Mouse (Mus musculus) 416B (cell line): ENCODE measurements at regions not wholly inside any gene's neighbourhood (a gene's known extent, or its start where the extent isn't known, plus 50 kb on each side); places are given as distances from the start of the nearest gene placed in this dataset.

Experiments
- DNase-seq: peaks from one replicate; pipeline ENCODE4 v3.0.0; 2011; ENCODE audit warnings: low read depth

GRCm38 (mm10) chr14:106190721-106191120, 84.7 kb downstream of the Trim52 start:
- DNase-seq, result no peak

GRCm38 (mm10) chr14:106193583-106193982, 87.6 kb downstream of the Trim52 start:
- DNase-seq, result no peak

GRCm38 (mm10) chr14:106194104-106194503, 88.1 kb downstream of the Trim52 start:
- DNase-seq, result peak; percentile 17

- DNase-seq, result no peak
These were observed 91.8 kb downstream of the Trim52 start for GRCm38 (mm10) chr14:106197826-106198225.

GRCm38 (mm10) chr14:106199109-106199508, 93.1 kb downstream of the Trim52 start:
- no peak for DNase-seq

GRCm38 (mm10) chr14:106199536-106200319, 93.7 kb downstream of the Trim52 start:
- DNase-seq, result no peak

- DNase-seq, result no peak
These were observed 105.1 kb downstream of the Trim52 start for GRCm38 (mm10) chr14:106211062-106211461.

- no peak for DNase-seq
These were observed 111.7 kb downstream of the Trim52 start for GRCm38 (mm10) chr14:106217681-106218080.

GRCm38 (mm10) chr14:106219293-106219797, 113.3 kb downstream of the Trim52 start:
- DNase-seq, result no peak

GRCm38 (mm10) chr14:106225401-106225800, 119.4 kb downstream of the Trim52 start:
- no peak for DNase-seq

- no peak for DNase-seq
These were observed 135.9 kb downstream of the Trim52 start for GRCm38 (mm10) chr14:106241721-106242405.

- peak; percentile 12 for DNase-seq
These were observed 153.6 kb downstream of the Trim52 start for GRCm38 (mm10) chr14:106259396-106260108.

- DNase-seq, result no peak
These were observed 159.3 kb downstream of the Trim52 start for GRCm38 (mm10) chr14:106265290-106265689.

- DNase-seq, result no peak
These were observed 161.9 kb downstream of the Trim52 start for GRCm38 (mm10) chr14:106267679-106268561.

- DNase-seq, result no peak
These were observed 163.7 kb downstream of the Trim52 start for GRCm38 (mm10) chr14:106269680-106270079.

- no peak for DNase-seq
These were observed 207.6 kb downstream of the Trim52 start for GRCm38 (mm10) chr14:106313558-106313957.

GRCm38 (mm10) chr14:106314079-106314551, 208.1 kb downstream of the Trim52 start:
- DNase-seq, result no peak

GRCm38 (mm10) chr14:106318767-106319166, 212.8 kb downstream of the Trim52 start:
- peak; percentile 69 for DNase-seq

- DNase-seq, result no peak
These were observed 221.8 kb downstream of the Trim52 start for GRCm38 (mm10) chr14:106327653-106328283.

- no peak for DNase-seq
These were observed 259.0 kb downstream of the Trim52 start for GRCm38 (mm10) chr14:106364767-106365623.
